Mouse (Mus musculus): ENCODE data around the gene Pcdh8. TPM values are rescaled to one million over a fixed set of nuclear protein-coding genes. Genes with fewer than 3 reads are reported as not detected.

Gene Pcdh8
- total RNA-seq, 1 experiment from 2014 or later = not detected

DNA sequence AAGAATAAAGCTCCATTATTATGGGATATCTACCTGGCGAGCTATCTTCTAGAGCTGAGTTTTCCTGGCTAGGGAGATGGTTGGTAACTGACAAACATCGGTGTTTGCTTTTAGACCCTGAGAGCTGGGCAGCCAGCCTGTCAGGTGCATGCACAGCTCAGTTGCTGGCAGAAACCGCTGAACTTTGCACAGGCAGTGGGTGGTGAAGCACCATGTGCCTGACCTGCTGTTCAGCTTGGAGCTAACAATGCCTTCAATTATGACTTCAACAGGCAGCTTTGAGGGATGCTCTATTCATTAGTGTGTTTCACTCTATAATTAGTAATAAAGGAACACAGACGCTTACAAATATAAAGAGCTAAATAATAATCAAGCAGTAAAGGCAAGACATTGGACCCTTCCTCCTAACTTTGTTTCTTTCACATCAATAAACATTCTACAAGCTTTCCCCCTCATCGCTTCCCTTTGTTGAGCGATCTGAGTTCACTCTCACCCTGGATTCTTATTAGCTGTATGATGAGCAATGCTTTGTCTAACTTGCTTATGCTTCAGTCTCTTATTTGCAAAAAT is 5.8 kb downstream of the Pcdh8 start:
- ATAC-seq (replicated peaks; ENCODE audit: insufficient number of reproducible peaks, low FRiP score, low TSS enrichment, poor library complexity, severe bottlenecking) = no peak

DNA sequence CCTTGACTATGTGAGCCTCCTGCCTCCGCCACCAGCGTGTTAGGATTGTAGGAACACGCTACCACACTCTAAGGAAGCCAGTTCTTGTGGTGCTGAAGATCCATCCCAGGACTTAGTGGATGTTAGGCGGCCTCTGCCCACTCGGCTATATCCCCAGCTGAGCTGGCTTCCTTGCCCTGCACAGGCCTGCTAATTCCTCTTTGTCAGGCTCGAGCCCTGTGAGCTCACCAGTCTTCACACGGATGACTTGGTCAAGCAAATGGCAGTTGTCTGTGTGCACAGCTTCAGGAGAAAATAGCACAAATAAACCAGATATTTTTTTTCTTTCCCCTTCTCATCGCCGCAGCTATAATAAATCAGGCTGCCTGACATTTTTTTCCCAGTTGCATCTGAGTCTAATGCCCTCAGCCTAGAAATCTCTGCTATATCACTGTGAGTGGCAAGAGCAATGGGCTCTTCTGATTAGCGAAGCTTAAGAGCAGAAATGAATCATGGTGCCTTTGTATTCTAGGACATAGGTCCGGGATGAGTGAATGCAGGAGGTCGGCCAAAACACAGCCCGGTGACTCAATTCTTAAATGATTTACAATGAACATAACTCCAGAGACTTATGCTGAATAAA is 16.4 kb downstream of the Pcdh8 start:
- no peak for ATAC-seq (replicated peaks; ENCODE audit: insufficient number of reproducible peaks, low FRiP score, low TSS enrichment, poor library complexity, severe bottlenecking)

DNA sequence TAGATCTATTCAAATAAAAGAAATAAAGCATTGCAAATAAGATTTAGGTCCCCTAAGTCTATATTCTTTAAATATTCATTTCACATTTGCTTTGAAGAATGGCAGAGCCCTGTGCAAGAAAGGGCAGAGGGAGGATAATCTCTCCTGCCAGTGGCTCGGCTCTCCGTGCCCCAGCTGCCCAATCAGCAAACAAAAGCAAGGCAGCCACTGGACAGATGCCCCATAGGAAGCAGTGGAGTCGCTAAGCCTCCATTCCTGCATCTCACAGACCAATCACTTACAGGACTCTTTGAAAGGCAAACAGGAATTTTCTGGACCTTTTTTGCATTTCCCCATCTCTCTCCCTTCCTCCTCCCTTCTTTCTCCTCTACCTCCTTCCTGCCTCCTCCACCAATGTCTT is 17.0 kb downstream of the Pcdh8 start:
- ATAC-seq (replicated peaks; ENCODE audit: insufficient number of reproducible peaks, low FRiP score, low TSS enrichment, poor library complexity, severe bottlenecking) = no peak

DNA sequence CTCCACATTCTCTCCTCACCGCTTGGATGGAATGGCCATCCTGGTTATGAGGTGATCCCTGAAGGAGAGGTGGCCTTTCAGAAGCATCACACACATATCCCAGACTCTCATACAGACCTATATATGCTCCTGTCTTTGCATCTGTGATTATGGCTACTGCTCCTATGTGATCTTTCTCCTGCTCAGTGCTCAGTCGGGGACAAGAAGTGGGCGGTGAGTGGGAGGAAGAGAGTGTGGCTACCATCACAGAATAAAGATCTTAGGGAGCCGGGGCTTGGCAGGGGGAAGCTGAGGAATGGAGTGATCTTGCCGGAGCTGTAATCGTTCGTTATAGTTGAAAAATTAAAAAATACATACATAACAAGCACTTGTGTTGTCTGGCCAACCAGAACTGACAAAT is 17.4 kb downstream of the Pcdh8 start:
- no peak for ATAC-seq (replicated peaks; ENCODE audit: insufficient number of reproducible peaks, low FRiP score, low TSS enrichment, poor library complexity, severe bottlenecking)

DNA sequence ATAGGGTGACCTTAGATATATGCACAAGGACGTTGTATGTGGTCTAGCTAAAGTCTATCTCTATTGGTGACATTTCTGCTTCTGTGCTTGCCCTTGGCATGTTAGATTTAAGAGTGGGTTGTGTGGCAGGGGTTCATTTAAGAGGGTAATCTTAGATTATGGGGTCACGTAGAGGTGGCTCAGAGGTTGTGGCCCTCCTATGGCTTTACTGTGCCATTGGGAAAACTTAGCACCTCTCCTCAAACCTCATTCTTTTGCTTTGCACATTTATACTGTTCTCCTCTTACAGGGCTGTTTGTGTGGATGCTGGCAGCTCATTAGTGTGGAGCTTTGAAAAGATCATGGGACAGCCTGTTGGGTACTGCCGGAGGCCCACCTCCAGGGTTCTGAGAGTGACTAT is 30.6 kb downstream of the Pcdh8 start:
- ATAC-seq (replicated peaks; ENCODE audit: insufficient number of reproducible peaks, low FRiP score, low TSS enrichment, poor library complexity, severe bottlenecking) = no peak

DNA sequence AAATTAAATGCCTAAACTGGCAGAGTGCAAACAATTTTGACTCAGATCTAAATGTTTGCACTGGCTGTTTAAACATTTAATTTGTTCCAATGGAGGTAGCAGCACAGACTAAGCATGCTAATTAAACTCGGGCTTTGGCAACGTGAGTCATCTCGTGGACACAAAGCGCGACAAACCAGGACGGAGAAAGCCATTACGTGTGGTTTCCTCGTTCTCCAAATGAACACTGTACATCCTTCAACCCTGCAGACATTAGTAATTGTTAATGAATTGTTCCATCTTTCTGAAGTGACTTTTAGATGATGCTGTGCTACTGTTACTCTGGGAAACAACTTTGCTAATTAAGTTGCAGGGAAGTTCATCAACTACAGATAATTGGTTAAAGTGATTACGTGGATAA is 32.7 kb downstream of the Pcdh8 start:
- no peak for ATAC-seq (replicated peaks; ENCODE audit: insufficient number of reproducible peaks, low FRiP score, low TSS enrichment, poor library complexity, severe bottlenecking)

- ATAC-seq (replicated peaks; ENCODE audit: insufficient number of reproducible peaks, low FRiP score, low TSS enrichment, poor library complexity, severe bottlenecking) = no peak
Observed at GRCm38 (mm10) chr14:79737642-79738379, 33.3 kb downstream of the Pcdh8 start.

DNA sequence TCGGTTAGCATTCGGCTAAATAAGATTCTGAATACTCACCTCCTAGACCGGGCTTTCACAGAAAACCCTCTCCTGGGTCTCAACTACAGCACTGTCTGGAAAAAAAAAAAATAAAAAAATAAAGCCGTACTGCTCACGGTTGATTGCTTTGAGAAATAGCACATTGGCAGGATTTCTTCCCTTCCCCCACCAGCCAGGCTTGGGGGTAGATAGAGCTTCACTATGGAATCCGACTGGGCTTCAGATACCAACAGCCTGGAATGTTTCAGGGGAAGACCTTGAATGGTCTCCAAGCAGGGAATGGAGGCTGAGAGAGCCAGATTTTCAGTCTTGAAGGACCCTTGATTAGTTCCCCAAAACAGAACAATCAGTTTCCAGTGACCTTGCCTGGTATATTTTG is 34.3 kb downstream of the Pcdh8 start:
- ATAC-seq (replicated peaks; ENCODE audit: insufficient number of reproducible peaks, low FRiP score, low TSS enrichment, poor library complexity, severe bottlenecking) = no peak

DNA sequence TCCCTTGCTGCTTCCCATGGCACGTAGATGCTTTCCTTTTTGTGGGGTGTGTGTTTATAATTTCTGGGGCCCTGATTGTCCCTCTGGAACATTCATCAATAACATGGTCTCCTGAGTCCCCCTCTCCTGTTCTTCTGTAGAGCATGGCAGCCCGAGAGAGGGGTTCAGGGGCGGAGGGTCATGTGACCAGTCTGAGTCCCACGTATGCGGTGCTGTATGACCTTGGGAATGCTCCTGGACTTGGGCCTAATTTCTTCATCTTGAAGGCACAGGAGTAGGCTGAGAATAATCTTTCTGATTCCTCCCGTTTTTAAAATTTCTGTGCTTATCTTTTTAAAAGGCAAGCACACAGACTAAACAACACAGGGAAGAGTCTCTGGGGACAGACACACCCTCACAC is 37.6 kb downstream of the Pcdh8 start:
- no peak for ATAC-seq (replicated peaks; ENCODE audit: insufficient number of reproducible peaks, low FRiP score, low TSS enrichment, poor library complexity, severe bottlenecking)

DNA sequence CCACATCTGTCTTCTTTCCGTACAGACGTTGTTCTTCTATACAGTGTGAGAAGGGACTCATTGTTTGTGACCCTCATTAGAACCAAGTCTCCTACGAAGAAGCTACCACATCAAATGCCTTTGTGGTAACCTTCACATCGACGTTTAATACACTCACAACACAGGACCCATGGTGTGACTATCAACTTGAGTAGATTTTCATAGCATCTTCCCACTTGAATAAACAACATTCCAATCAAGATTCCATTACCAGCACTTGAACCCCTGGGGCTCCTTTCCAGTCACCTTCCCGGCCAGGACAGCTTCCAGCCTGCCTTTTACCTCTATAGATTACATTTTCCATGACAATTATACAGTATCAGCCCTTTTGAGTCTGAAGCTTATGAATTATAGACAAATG is 42.3 kb downstream of the Pcdh8 start:
- ATAC-seq (replicated peaks; ENCODE audit: insufficient number of reproducible peaks, low FRiP score, low TSS enrichment, poor library complexity, severe bottlenecking) = no peak

- ATAC-seq (replicated peaks; ENCODE audit: insufficient number of reproducible peaks, low FRiP score, low TSS enrichment, poor library complexity, severe bottlenecking) = no peak
Observed at GRCm38 (mm10) chr14:79724002-79724681, 47.0 kb downstream of the Pcdh8 start.

DNA sequence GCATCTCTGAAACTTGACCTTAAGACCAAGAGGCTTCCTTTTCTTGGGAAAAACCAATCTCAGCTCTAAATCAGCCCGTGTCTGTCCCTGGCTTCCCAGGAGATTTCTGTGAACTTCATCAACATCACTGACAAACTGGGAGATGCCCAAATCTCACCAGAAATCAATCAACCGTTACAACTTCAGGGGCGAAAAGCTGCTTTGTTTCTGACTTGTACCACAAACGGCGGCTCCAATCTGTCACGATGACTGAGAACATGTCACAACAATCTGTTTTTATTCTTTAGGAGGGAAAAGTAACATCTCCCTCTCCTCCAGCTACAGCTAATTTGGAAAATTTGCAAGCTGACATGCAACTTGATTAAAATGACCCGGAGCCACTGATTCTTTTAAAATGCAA is 48.9 kb downstream of the Pcdh8 start:
- ATAC-seq (replicated peaks; ENCODE audit: insufficient number of reproducible peaks, low FRiP score, low TSS enrichment, poor library complexity, severe bottlenecking) = no peak

Other genes with a start within 250 kb of the Pcdh8 start
- 144 to 198 TPM (median 182 TPM) in 3 replicates for gene Sugt1, start 183.6 kb downstream of the Pcdh8 start, total RNA-seq (2017)
- not detected in 3 replicates for gene Cnmd, start 109.1 kb downstream of the Pcdh8 start, total RNA-seq (2017)
- gene Olfm4, start 212.8 kb upstream of the Pcdh8 start, total RNA-seq (2017) = not detected in 3 replicates